Mouse (Mus musculus) midbrain, postnatal 0 days (tissue): ENCODE measurements around the gene 2810408A11Rik. TPM values are rescaled to one million over a fixed set of nuclear protein-coding genes. Genes with fewer than 3 reads are reported as not detected.

Experiments
- ATAC-seq: fragments of 200-750 bp; cut with Nextera tagmentation; 2 replicates; pipeline ENCODE4 v1.8.0; 2017; ENCODE audit warnings: moderate number of reproducible peaks, mild to moderate bottlenecking, moderate TSS enrichment, moderate library complexity; ENCODE audit not compliant: low FRiP score
- DNase-seq: peaks from one replicate; pipeline ENCODE4 v3.0.0-alpha.2; 2015; ENCODE audit warnings: low spot score
- H3K27ac ChIP-seq: fragments of 300-500 bp; sonication (generic); 2 replicates; pipeline ENCODE4 v1.5.1; 2014; ENCODE audit warnings: low read depth, mild to moderate bottlenecking, low read length, mixed read lengths
- H3K27me3 ChIP-seq: fragments of 300-500 bp; sonication (generic); 2 replicates; pipeline ENCODE4 v1.6.1; 2014; ENCODE audit warnings: low read length, control low read depth, mixed read lengths; ENCODE audit not compliant: insufficient read depth
- H3K36me3 ChIP-seq: fragments of 300-500 bp; sonication (generic); 2 replicates; pipeline ENCODE4 v1.6.1; 2014; ENCODE audit warnings: low read length, control low read depth, mixed read lengths; ENCODE audit not compliant: insufficient read depth
- H3K4me1 ChIP-seq: fragments of 300-500 bp; sonication (generic); 2 replicates; pipeline ENCODE4 v1.6.1; 2014; ENCODE audit warnings: mild to moderate bottlenecking, control low read depth, antibody characterized with exemption, low read length, mixed read lengths; ENCODE audit not compliant: insufficient read depth
- H3K4me2 ChIP-seq: fragments of 300-500 bp; sonication (generic); 2 replicates; pipeline ENCODE4 v1.6.1; 2014; ENCODE audit warnings: low read depth, mild to moderate bottlenecking, low read length, mixed read lengths; ENCODE audit not compliant: poor library complexity, severe bottlenecking
- H3K4me3 ChIP-seq: fragments of 300-500 bp; sonication (generic); 2 replicates; pipeline ENCODE4 v1.5.1; 2014; ENCODE audit warnings: low read depth, mild to moderate bottlenecking, low read length, moderate library complexity
- H3K9ac ChIP-seq: fragments of 300-500 bp; sonication (generic); replicated peaks from 2 replicates; pipeline ENCODE4 v1.6.1; 2014; ENCODE audit warnings: mild to moderate bottlenecking, low read length, moderate library complexity, mixed read lengths; ENCODE audit not compliant: poor library complexity, severe bottlenecking
- H3K9me3 ChIP-seq: fragments of 300-500 bp; sonication (generic); 2 replicates; pipeline ENCODE4 v1.6.1; 2016; ENCODE audit warnings: low read length, control low read depth
- CTCF ChIP-seq: IDR thresholded peaks from 2 replicates; pipeline ENCODE4 v1.5.1; 2016; ENCODE audit warnings: antibody characterized with exemption, mild to moderate bottlenecking
- WGBS: fragments of 180-500 bp; shearing (Covaris S2); extraction: QIAGEN DNeasy Blood & Tissue Kit; methylation state at CpG from one replicate; pipeline ENCODE4 v1.1.7; 2014; 5-methylcytosine and 5-hydroxymethylcytosine counted together
- polyA plus RNA-seq: library from polyadenylated mRNA; unstranded; fragments of >200 nt; fragmentation: Nextera tagmentation; extraction: Ambion mirVana; gene quantifications from 2 replicates; pipeline ENCODE4 v1.2.1, GENCODE M21; 2015
- total RNA-seq: library from RNA; depleted of rRNA; stranded (reverse); fragments of >200 nt; gene quantifications from 2 replicates; pipeline ENCODE4 v1.2.3, GENCODE M21; 2014

Gene 2810408A11Rik
- total and polyA plus RNA-seq, 2 experiments from 2014 or later: 3.3 to 6.2 TPM

- no peak overlapping the region for H3K27ac ChIP-seq
- DNase-seq (no peak), ATAC-seq (no peak)
- WGBS: 93% methylated on average over 5 of the region's 6 CpGs
- TF ChIP-seq CTCF: no peak
- H3K9ac ChIP-seq: no peak overlapping the region
- H3K4me2 ChIP-seq: no peak overlapping the region
- no peaks in the 10 kb centered on the region for H3K9me3 ChIP-seq
- no peak overlapping the region for H3K4me3 ChIP-seq
- H3K36me3 ChIP-seq: peaks cover 82% of the 10 kb centered on the region
- no peaks in the 10 kb centered on the region for H3K27me3 ChIP-seq
- peaks cover 7% of the 10 kb centered on the region; the same call in 1 of the 2 replicates for H3K4me1 ChIP-seq
Observed at GRCm38 (mm10) chr11:69911701-69912100, 10.9 kb upstream of the 2810408A11Rik start.

GRCm38 (mm10) chr11:69910781-69911560 lies 10.2 kb upstream of the 2810408A11Rik start:
- no peak for ATAC-seq
- H3K9me3 ChIP-seq: no peaks in the 10 kb centered on the region
- no peak overlapping the region for H3K9ac ChIP-seq
- H3K27me3 ChIP-seq: no peaks in the 10 kb centered on the region
- TF ChIP-seq CTCF: no peak
- peaks cover 7% of the 10 kb centered on the region; the same call in 1 of the 2 replicates for H3K4me1 ChIP-seq
- WGBS: 91% methylated on average over 17 of the region's 17 CpGs
- H3K4me2 ChIP-seq: no peak overlapping the region
- peaks cover 83% of the 10 kb centered on the region for H3K36me3 ChIP-seq
- H3K27ac ChIP-seq: no peak overlapping the region
- no peak for DNase-seq
- H3K4me3 ChIP-seq: no peak overlapping the region

- no peaks in the 10 kb centered on the region for H3K9me3 ChIP-seq
- ATAC-seq: no peak
- 97% methylated on average over 8 of the region's 8 CpGs for WGBS
Observed at GRCm38 (mm10) chr11:69910177-69910576, 9.4 kb upstream of the 2810408A11Rik start.

GRCm38 (mm10) chr11:69909174-69909573 lies 8.4 kb upstream of the 2810408A11Rik start:
- H3K36me3 ChIP-seq: peaks cover 88% of the 10 kb centered on the region
- TF ChIP-seq CTCF: no peak
- 86% methylated on average over 5 of the region's 5 CpGs for WGBS
- ATAC-seq (no peak), DNase-seq (no peak)
- H3K27ac ChIP-seq: no peak overlapping the region
- no peaks in the 10 kb centered on the region for H3K9me3 ChIP-seq
- no peak overlapping the region for H3K9ac ChIP-seq
- H3K4me2 ChIP-seq: no peak overlapping the region
- H3K4me3 ChIP-seq: no peak overlapping the region
- H3K27me3 ChIP-seq: no peaks in the 10 kb centered on the region
- no peaks in the 10 kb centered on the region; the same call in 1 of the 2 replicates for H3K4me1 ChIP-seq

More at GRCm38 (mm10) chr11:69910177-69910576, 9.4 kb upstream of the 2810408A11Rik start:
- no peak overlapping the region for H3K4me3 ChIP-seq
- H3K36me3 ChIP-seq: peaks cover 85% of the 10 kb centered on the region
- H3K4me2 ChIP-seq: no peak overlapping the region
- H3K4me1 ChIP-seq: peaks cover 7% of the 10 kb centered on the region; the same call in 1 of the 2 replicates
- H3K27ac ChIP-seq: no peak overlapping the region
- TF ChIP-seq CTCF: no peak
- DNase-seq: no peak
- H3K9ac ChIP-seq: no peak overlapping the region
- no peaks in the 10 kb centered on the region for H3K27me3 ChIP-seq

GRCm38 (mm10) chr11:69908645-69909044 lies 7.9 kb upstream of the 2810408A11Rik start:
- 96% methylated on average over 11 of the region's 11 CpGs for WGBS
- H3K36me3 ChIP-seq: peaks cover 93% of the 10 kb centered on the region
- no peak for TF ChIP-seq CTCF

GRCm38 (mm10) chr11:69904311-69904710 lies 3.5 kb upstream of the 2810408A11Rik start:
- Histone ChIP-seq H3K4me1 (peaks cover 6% of the 10 kb centered on the region; the same call in 1 of the 2 replicates), H3K9ac (no peak overlapping the region), H3K36me3 (peaks cover 53% of the 10 kb centered on the region), H3K4me3 (no peak overlapping the region), H3K4me2 (no peak overlapping the region), H3K27ac (no peak overlapping the region), H3K9me3 (no peaks in the 10 kb centered on the region), H3K27me3 (no peaks in the 10 kb centered on the region)
- 94% methylated on average over 9 of the region's 9 CpGs for WGBS
- DNase-seq (no peak), ATAC-seq (no peak)
- no peak for TF ChIP-seq CTCF

More at GRCm38 (mm10) chr11:69908645-69909044, 7.9 kb upstream of the 2810408A11Rik start:
- H3K9ac ChIP-seq: no peak overlapping the region
- H3K27me3 ChIP-seq: no peaks in the 10 kb centered on the region
- ATAC-seq: no peak
- no peaks in the 10 kb centered on the region for H3K9me3 ChIP-seq
- no peaks in the 10 kb centered on the region; the same call in 1 of the 2 replicates for H3K4me1 ChIP-seq
- H3K4me2 ChIP-seq: no peak overlapping the region
- H3K27ac ChIP-seq: no peak overlapping the region
- H3K4me3 ChIP-seq: no peak overlapping the region
- DNase-seq: no peak
